Mouse (Mus musculus): Measurements from ENCODE around the gene Scn9a. TPM values are rescaled to one million over a fixed set of nuclear protein-coding genes. Genes with fewer than 3 reads are reported as not detected.

Scn9a gene
- polyA plus RNA-seq, 1 experiment: 1.0 TPM

DNA sequence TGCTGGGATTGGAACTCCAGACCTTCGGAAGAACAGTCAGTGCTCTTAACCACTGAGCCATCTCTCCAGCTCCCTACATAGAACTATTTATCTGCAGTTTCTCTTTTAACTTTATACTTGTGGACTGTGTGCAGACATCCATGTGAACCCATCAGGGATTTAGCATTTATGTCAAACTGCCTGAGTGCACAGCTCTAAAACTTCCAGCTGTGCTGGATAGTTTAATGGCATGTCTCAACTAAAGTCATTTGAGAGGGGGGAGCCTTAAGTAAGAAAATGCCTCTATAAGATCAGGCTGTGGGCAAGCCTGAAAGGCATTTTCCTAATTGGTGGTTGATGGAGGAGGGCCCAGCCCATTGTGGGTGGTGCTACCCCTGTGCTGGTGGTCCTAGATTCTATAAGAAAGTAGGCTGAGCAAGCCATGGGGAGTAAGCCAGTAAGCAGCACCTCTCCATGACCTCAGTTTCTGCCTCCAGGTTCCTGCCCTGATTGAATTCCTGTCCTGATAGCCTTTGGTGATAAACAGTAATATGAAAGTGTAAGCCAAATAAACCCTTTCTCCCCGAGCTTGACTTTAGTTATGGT is 169.8 kb downstream of the Scn9a start:
- DNase-seq (ENCODE audit: extremely low spot score in 1 of 2, low spot score in 1 of 2): no peak

DNA sequence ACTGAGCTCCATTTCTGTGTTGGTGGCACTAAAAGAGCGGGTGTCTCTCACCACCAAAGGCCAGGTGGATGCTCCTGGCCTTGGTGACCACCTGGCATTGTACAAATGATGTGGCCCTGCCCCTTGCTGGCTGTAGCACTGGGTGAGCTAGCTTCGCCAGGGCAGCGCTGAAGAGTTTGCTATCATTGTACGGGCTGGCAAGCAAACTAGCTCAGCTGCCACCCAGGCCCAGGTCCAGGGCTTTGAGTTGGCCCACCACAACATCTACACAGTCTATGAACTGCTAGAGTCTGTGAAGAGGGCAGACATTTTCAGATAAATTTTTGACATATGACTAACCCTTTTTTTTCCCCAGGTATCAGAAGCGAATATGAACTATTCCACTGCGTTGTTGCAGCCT is 170.8 kb downstream of the Scn9a start:
- no peak for DNase-seq (ENCODE audit: extremely low spot score in 1 of 2, low spot score in 1 of 2)

DNA sequence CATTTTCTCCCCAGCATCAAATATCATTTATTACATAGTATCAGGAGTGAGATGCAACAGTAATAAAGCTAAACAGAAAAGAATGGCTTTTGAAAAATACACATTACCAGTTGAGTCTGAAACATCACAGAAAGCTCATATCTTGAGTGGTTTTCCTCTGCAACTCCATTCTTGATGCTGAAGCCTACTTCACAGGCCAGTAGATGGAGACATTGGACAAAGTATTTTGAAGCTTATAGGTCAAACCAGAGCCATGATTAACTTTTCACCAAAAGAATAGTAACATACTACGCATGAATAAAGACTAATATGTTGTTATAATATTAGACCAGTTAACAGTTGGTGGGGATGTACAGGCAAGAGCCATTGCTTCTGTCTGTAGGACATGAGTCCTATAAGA is 172.3 kb downstream of the Scn9a start:
- no peak for DNase-seq (ENCODE audit: extremely low spot score in 1 of 2, low spot score in 1 of 2)

DNA sequence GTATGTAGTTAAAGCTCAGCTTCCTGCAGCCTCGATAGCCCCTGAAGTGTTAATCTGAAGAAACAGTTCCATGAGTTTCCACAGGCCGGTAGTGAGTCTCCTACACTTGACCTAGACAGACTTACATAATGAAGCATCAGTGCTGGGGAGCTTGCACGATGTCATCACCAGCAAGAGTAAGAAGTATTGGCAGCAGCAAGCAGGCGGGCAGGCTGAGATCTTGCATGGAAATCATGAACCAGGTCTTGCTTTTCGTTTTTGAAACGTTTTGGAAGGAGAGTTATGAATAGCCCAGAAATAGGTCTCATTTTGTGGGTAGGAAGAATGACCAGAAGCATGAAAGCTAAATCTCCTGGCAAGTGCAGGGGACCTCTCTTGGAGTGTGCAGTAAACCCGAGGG is 194.1 kb downstream of the Scn9a start, which contains the start of gene Scn1a:
Gene Scn1a, minus strand, starts transcription at position 130 of the 400 bp plus-strand sequence.
- DNase-seq (ENCODE audit: extremely low spot score in 1 of 2, low spot score in 1 of 2): peak; percentile 16 to 44

DNA sequence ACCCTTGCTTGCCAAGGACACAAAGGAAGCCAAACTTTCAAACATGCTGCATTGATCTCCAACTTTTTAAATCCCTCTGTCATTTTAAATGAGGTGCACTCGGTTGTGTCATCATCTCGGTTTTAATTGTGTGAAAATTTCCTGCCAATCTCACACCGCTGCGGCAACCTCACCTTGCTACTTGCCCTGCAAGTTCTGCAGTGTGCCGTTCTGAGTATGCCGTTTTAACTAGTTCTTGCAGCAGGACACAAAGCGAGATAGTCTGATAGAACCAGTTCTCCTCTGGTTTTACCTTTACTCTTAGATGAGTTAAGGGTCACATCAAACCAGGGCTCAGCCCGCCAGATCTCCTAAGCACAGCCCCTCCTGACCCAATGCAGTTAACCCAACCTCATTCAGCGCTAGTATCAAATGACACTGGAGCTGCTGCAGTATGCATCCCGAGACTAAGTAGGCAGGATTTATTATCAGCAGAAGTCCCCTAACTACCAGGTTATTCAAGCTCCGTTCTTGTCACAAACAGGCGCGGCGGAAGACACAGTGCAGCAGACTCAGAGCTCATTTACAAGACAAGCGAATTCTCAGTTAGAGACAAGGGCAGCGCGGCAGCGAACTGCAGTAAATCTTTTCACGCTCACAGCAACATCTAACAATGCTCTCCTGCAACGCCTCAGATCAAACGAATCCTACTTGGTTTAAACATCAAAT is 194.8 kb downstream of the Scn9a start:
- peak in 1 of 2 experiments; percentile 45 for DNase-seq (ENCODE audit: extremely low spot score in 1 of 2, low spot score in 1 of 2)

DNA sequence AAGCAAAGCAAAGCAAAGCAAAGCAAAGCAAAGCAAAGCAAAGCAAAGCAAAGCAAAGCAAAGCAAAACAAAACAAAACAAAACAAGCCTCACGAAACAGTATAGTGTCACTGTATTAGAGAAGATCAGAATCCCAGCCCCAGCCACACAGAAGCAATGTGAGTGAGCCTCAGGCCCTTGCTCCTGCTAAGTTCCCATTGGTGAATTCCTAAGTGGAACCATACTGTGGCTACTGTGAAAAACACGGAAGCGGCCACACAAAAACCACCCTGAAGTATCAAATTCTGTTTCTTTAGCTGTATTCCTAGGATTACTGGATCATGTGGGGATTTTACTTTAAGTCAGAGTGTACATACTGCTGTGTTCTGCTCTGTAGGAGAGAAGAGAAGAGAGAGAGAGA is 198.5 kb downstream of the Scn9a start:
- no peak for DNase-seq (ENCODE audit: extremely low spot score in 1 of 2, low spot score in 1 of 2)

Other genes with a start within 250 kb of the Scn9a start
- 40.7 and 42.5 TPM in 2 replicates for gene Scn1a, start 194.1 kb downstream of the Scn9a start, polyA plus RNA-seq (2012; rRNA removed)
- gene Scn7a, start 150.0 kb upstream of the Scn9a start, polyA plus RNA-seq (2012; rRNA removed): 0.86 and 1.5 TPM in 2 replicates